Mouse (Mus musculus) CH12.LX (cell line): ENCODE measurements around the gene Nsun7. TPM values are rescaled to one million over a fixed set of nuclear protein-coding genes. Genes with fewer than 3 reads are reported as not detected.

Source experiments
- DNase-seq: peaks from one replicate; pipeline ENCODE4 v3.0.0-alpha.2; 2013; ENCODE audit errors: extremely low read depth
- H3K27ac ChIP-seq: 2 replicates; pipeline ENCODE4 v1.5.1; 2012; ENCODE audit warnings: low read depth, mild to moderate bottlenecking, control low read depth, moderate library complexity; ENCODE audit not compliant: insufficient read depth
- H3K27me3 ChIP-seq: replicated peaks from 2 replicates; pipeline ENCODE3; 2012; ENCODE audit warnings: inconsistent platforms
- H3K36me3 ChIP-seq, 2 experiments: replicated peaks in 1 of 2; 2 replicates each; pipeline versions ENCODE3 to v1.6.1; 2012; ENCODE audit warnings: inconsistent platforms in 1 of 2, low read length in 1 of 2, mild to moderate bottlenecking in 1 of 2, mixed read lengths in 1 of 2, moderate library complexity in 1 of 2; ENCODE audit not compliant: control insufficient read depth in 1 of 2, insufficient read depth in 1 of 2
- H3K4me1 ChIP-seq, 2 experiments: 2 replicates each; pipeline ENCODE4 v1.6.1; 2012; ENCODE audit warnings: inconsistent platforms in 1 of 2, moderate library complexity in 1 of 2; ENCODE audit not compliant: insufficient read depth in 2 of 2, control insufficient read depth in 1 of 2
- H3K4me2 ChIP-seq: 2 replicates; pipeline ENCODE4 v1.6.1; 2012; ENCODE audit warnings: low read depth, mild to moderate bottlenecking, control low read depth; ENCODE audit not compliant: poor library complexity, insufficient read depth, severe bottlenecking
- H3K4me3 ChIP-seq, 3 experiments: fragments of 150-350 bp in 1 of 3; sonication (generic) in 1 of 3; replicated peaks in 1 of 3; 2 replicates each; pipeline versions ENCODE3 to v1.5.1; 2011 to 2012; ENCODE audit warnings: low read depth in 2 of 3, low read length in 2 of 3, mild to moderate bottlenecking in 2 of 3, moderate library complexity in 2 of 3, control low read depth in 1 of 3, improper control_type of control experiment in 1 of 3, inconsistent platforms in 1 of 3, mixed read lengths in 1 of 3; ENCODE audit not compliant: poor library complexity in 1 of 3
- H3K79me2 ChIP-seq: replicated peaks from 2 replicates; pipeline ENCODE4 v1.6.1; 2012; ENCODE audit warnings: mild to moderate bottlenecking, moderate library complexity; ENCODE audit not compliant: control insufficient read depth, poor library complexity, insufficient read depth, severe bottlenecking; ENCODE audit errors: extremely low read depth
- H3K9ac ChIP-seq: 2 replicates; pipeline ENCODE4 v1.6.1; 2012; ENCODE audit warnings: low read depth, mild to moderate bottlenecking, control low read depth, moderate library complexity; ENCODE audit not compliant: insufficient read depth
- H3K9me3 ChIP-seq: replicated peaks from 2 replicates; pipeline ENCODE3; 2012; ENCODE audit warnings: low read length, inconsistent platforms, mixed read lengths
- CHD2 ChIP-seq: IDR thresholded peaks from 2 replicates; pipeline ENCODE4 v1.6.1; 2011; ENCODE audit warnings: low read length, improper control_type of control experiment
- CTCF ChIP-seq, 2 experiments: IDR thresholded peaks in 1 of 2; conservative IDR thresholded peaks in 1 of 2; 2 replicates each; pipeline ENCODE4 v1.5.1; 2011 to 2012; ENCODE audit warnings: low read depth in 2 of 2, low read length in 2 of 2, improper control_type of control experiment in 1 of 2, inconsistent platforms in 1 of 2, mild to moderate bottlenecking in 1 of 2, moderate library complexity in 1 of 2
- ELF1 ChIP-seq: IDR thresholded peaks from 2 replicates; pipeline ENCODE4 v1.6.1; 2014; ENCODE audit warnings: low read depth, mild to moderate bottlenecking, inconsistent platforms, low read length, improper control_type of control experiment
- IRF4 ChIP-seq: IDR thresholded peaks from 2 replicates; pipeline ENCODE4 v1.6.1; 2014; ENCODE audit warnings: low read depth, mild to moderate bottlenecking, inconsistent platforms, low read length, improper control_type of control experiment
- JUND ChIP-seq: conservative IDR thresholded peaks from 2 replicates; pipeline ENCODE4 v1.6.1; 2011; ENCODE audit warnings: low read depth, low read length, improper control_type of control experiment
- KAT2A ChIP-seq: IDR thresholded peaks from 2 replicates; pipeline ENCODE4 v1.6.1; 2012; ENCODE audit warnings: low read length, improper control_type of control experiment, inconsistent platforms; ENCODE audit not compliant: insufficient replicate concordance
- MYC ChIP-seq: IDR thresholded peaks from 2 replicates; pipeline ENCODE4 v1.6.1; 2011; ENCODE audit warnings: low read depth, mild to moderate bottlenecking, improper control_type of control experiment, low read length
- NELFE ChIP-seq: IDR thresholded peaks from 2 replicates; pipeline ENCODE4 v1.6.1; 2011; ENCODE audit warnings: low read depth, low read length, improper control_type of control experiment
- NRF1 ChIP-seq: IDR thresholded peaks from 2 replicates; pipeline ENCODE4 v1.6.1; 2014; ENCODE audit warnings: low read depth, mild to moderate bottlenecking, inconsistent platforms, low read length, improper control_type of control experiment, moderate library complexity
- PAX5 ChIP-seq: IDR thresholded peaks from 2 replicates; pipeline ENCODE4 v1.6.1; 2012; ENCODE audit warnings: low read length, inconsistent platforms, mixed read lengths
- POLR2A ChIP-seq: IDR thresholded peaks from 2 replicates; pipeline ENCODE4 v1.6.1; 2011; ENCODE audit warnings: low read depth, mild to moderate bottlenecking, improper control_type of control experiment, low read length
- POLR2AphosphoS2 ChIP-seq: IDR thresholded peaks from 2 replicates; pipeline ENCODE4 v1.6.1; 2011; ENCODE audit warnings: low read depth, low read length, improper control_type of control experiment
- RAD21 ChIP-seq: IDR thresholded peaks from 2 replicates; pipeline ENCODE4 v1.6.1; 2011; ENCODE audit warnings: low read depth, mild to moderate bottlenecking, low read length, improper control_type of control experiment, moderate library complexity
- RCOR1 ChIP-seq: conservative IDR thresholded peaks from 2 replicates; pipeline ENCODE4 v1.6.1; 2012; ENCODE audit warnings: low read depth, mild to moderate bottlenecking, inconsistent platforms, low read length, improper control_type of control experiment
- SMC3 ChIP-seq: IDR thresholded peaks from 2 replicates; pipeline ENCODE4 v1.6.1; 2011; ENCODE audit warnings: low read depth, low read length, improper control_type of control experiment
- TCF12 ChIP-seq: IDR thresholded peaks from 2 replicates; pipeline ENCODE4 v1.6.1; 2014; ENCODE audit warnings: low read depth, mild to moderate bottlenecking, inconsistent platforms, low read length, improper control_type of control experiment
- USF2 ChIP-seq: conservative IDR thresholded peaks from 2 replicates; pipeline ENCODE4 v1.6.1; 2011; ENCODE audit warnings: low read depth, low read length, improper control_type of control experiment
- ZKSCAN1 ChIP-seq: IDR thresholded peaks from 2 replicates; pipeline ENCODE4 v1.6.1; 2012; ENCODE audit warnings: low read depth, inconsistent platforms, low read length, improper control_type of control experiment, borderline replicate concordance
- ZMIZ1 ChIP-seq: IDR thresholded peaks from 2 replicates; pipeline ENCODE4 v1.6.1; 2012; ENCODE audit warnings: low read depth, mild to moderate bottlenecking, inconsistent platforms, low read length, improper control_type of control experiment
- ZNF384 ChIP-seq: IDR thresholded peaks from 2 replicates; pipeline ENCODE4 v1.6.1; 2012; ENCODE audit warnings: low read depth, low read length, improper control_type of control experiment, inconsistent platforms
- dilution Hi-C: fragments of 300-500 bp; cut with MboI; formaldehyde crosslinking; loops from 2 replicates; pipeline ENCODE4 v1.14.3; 2020; ENCODE audit warnings: low sequenced_read_pairs; ENCODE audit not compliant: extremely low pct_unique_long_range_greater_than_20kb, extremely low pct_ligation_motif_present
- in situ Hi-C: fragments of 300-500 bp; cut with MboI; formaldehyde crosslinking; loops from 3 replicates; pipeline ENCODE4 v1.14.3; 2019; ENCODE audit warnings: low sequenced_read_pairs, low pct_ligation_motif_present, low pct_unique_long_range_greater_than_20kb, mixed read lengths
- polyA plus RNA-seq: library from polyadenylated mRNA; unstranded; fragments of >175 nt; gene quantifications from 2 replicates; pipeline ENCODE4 v1.2.1, GENCODE M21; 2012; ENCODE audit warnings: low read depth; ENCODE audit not compliant: insufficient read length
- total RNA-seq, 2 experiments: library from RNA; depleted of rRNA; stranded (reverse); fragments of 300-350 nt in 1 of 2; fragments of >200 nt in 1 of 2; gene quantifications; 2 replicates each; pipeline ENCODE4 v1.2.3; 2012 to 2014

Gene Nsun7
- total and polyA plus RNA-seq, 3 experiments: 0.13 TPM; not detected in 2

DNA sequence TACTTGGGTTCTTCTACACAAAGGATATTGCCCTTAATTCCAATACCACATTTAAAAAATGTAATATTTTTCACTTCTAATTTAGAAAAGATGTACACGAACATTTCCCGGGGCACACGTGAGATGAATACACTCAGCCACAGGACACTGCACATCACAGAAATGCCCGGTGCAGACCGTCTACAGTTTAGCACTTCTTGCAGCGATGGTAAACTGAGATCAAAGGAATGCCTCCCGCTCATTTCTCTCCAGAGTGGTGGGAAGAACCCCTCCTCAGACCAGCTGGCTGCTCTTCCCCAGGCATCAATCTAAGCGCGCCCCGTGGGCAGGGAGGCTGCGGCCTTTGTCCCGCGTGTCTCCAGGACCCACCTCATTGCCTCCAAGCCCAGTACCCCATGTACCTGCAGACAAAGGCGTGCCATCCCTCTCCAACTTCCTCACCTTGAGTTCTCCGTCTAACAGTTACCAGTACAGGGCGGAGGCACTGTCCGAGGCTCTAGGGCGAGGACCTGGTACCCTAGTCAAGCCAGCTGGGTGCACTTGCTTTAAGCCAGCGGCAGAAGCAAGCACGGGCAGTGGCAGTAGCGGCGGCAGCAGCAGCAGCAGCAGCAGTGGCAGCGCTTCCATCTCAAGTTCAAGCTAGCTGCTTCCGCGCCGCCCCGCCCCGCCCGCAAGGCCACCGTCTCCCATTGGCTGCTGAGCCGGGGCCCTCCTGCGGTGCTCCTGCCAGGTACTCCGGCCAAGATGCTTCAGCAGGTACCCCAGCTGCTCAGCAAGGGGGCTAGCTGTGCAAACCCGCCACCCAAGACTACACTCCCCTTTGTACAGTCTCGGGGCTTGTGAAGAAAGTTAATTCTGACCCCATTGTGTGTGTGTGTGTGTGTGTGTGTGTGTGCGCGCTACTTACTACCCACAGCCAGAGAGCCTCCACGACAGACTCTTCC, 77.6 kb downstream of the Nsun7 start:
- Histone ChIP-seq H3K4me2 (peak overlapping the region; percentile 68), H3K27me3 (no peaks in the 10 kb centered on the region), H3K4me1 (peaks cover 2 to 24% of the 10 kb centered on the region in 2 experiments; a peak in 3 of 4 replicates), H3K27ac (no peak overlapping the region), H3K4me3 (peak overlapping the region in 2 of 3 experiments; percentile 6 to 39), H3K79me2 (no peaks in the 10 kb centered on the region), H3K36me3 (no peaks in the 10 kb centered on the region), H3K9ac (no peak overlapping the region), H3K9me3 (no peaks in the 10 kb centered on the region)
- DNase-seq: no peak
- dilution Hi-C loops: no loop called here
- TF ChIP-seq TCF12 (0 out of 2 replicates have a peak, but pooled peaks have one; percentile 16), POLR2A (no peak), KAT2A (no peak), USF2 (no peak), POLR2AphosphoS2 (no peak), RCOR1 (no peak), IRF4 (no peak), PAX5 (no peak)
- in situ Hi-C loops: no loop called here

DNA sequence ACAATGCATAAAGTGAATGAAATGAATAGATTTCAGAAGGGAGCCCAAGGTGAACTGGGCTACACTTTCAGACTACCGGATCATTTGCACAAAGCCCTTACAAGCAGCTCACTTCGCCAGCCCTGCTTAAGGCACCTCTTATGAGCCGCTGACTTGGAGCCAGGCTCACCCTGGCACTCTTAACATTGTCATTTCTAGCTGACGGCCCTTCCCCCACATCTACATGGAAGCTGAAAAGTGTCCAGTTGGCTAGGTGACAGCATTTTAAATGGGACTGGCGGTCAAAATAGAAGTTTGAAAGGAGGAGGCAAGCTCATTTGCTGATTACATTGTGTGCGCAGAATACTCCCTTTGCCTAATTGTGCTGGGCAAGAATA, 78.3 kb downstream of the Nsun7 start:
- H3K4me2 ChIP-seq: peak overlapping the region; percentile 68

More for the DNA sequence above, 78.3 kb downstream of the Nsun7 start:
- no peak for DNase-seq
- no peaks in the 10 kb centered on the region for H3K9me3 ChIP-seq
- H3K36me3 ChIP-seq: no peaks in the 10 kb centered on the region
- in situ Hi-C loops: no loop called here
- peak overlapping the region in 1 of 3 experiments; percentile 39 for H3K4me3 ChIP-seq
- no peak for TF ChIP-seq PAX5
- no peak for TF ChIP-seq IRF4
- TF ChIP-seq RAD21: no peak
- TF ChIP-seq ZMIZ1: no peak
- no peak for TF ChIP-seq MYC
- no peak for TF ChIP-seq TCF12
- TF ChIP-seq CHD2: no peak
- no peak for TF ChIP-seq ZKSCAN1
- no peak for TF ChIP-seq ZNF384
- no peak for TF ChIP-seq JUND
- TF ChIP-seq SMC3: no peak
- TF ChIP-seq ELF1: no peak
- TF ChIP-seq CTCF (conservative IDR thresholded peaks at IDR 0.05 in 1 of 2, IDR thresholded peaks at IDR 0.05 in 1 of 2; ENCODE audit: low read depth in 2 of 2, low read length in 2 of 2): no peak
- TF ChIP-seq NRF1: no peak
- TF ChIP-seq NELFE: no peak
- H3K27me3 ChIP-seq: no peaks in the 10 kb centered on the region
- no peak overlapping the region for H3K9ac ChIP-seq
- no peak overlapping the region for H3K27ac ChIP-seq
- H3K4me1 ChIP-seq: peaks cover 2 to 24% of the 10 kb centered on the region in 2 experiments; a peak in 3 of 4 replicates
- dilution Hi-C loops: no loop called here
- H3K79me2 ChIP-seq: no peaks in the 10 kb centered on the region
